Mouse (Mus musculus): ENCODE results near the gene Sun1.

Sun1 gene
- long read RNA-seq, experiment 1, full-length matches to known transcripts: 6 of 22 reads
- long read RNA-seq, experiment 1, partial matches to known transcripts: 6 of 22 reads
- long read RNA-seq, experiment 1, other reads (novel, unspliced or antisense): 10 of 22 reads
- long read RNA-seq, experiment 2, full-length matches to known transcripts: 5 of 23 reads
- long read RNA-seq, experiment 2, partial matches to known transcripts: 7 of 23 reads
- long read RNA-seq, experiment 2, other reads (novel, unspliced or antisense): 11 of 23 reads

DNA sequence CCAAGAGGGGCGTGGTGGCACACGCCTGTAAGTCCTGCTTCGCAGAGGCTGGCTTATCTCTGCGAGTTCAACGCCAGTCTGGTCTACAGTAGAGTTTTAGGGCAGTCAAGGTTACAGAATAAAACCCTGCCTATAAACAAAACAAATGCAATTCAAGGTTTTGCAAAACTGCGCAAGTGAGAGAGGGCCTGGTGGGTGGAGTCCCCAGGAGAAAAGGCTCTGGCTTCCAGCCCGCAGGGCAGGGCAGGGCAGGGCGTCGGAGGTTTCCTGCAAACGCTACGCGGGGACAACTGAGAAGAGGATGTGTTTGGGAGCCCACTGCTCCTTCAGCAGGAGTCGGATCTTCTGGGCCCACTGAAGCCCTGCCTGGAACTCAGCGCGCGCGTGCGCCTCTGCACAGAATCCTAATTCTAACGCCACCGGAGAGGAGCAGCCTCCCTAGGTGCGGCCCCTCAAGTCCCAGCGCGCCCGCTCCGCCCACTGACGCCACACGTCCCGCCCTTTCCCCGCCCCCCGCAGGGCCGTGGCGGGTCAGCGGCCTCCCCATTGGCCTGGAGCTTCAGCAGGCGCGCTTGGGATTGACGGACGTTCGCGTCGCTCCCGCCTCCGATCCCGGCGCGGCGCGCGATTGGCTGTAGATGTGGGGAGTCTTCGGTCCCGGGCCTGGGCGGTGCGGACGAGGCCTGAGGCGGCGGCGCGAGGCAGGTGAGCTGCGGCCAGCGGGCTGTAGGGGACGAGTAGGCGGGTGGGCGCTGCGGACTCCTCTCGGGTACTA lies at the start of gene Sun1:
TSS of gene Sun1 (plus strand) at position 643 of the 775 bp plus-strand sequence.
- intact Hi-C loops (cut with DNase I): no loop called here

DNA sequence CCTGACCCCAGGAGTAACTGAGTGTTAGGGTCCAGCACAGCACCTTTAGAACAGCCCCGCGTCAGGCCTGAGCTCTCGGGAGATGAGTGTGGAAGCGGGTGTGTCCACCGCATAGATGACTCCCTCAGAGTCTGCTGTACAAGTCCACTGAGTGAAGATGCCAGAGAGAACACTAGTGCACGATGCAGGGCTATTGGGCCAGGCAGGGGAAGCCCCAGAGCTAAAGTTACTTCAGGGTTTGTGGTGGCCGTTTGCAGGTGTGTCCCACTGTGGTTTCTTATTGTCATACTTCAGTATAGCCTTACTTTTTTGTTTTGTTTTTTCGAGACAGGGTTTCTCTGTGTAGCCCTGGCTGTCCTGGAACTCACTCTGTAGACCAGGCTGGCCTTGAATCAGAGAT lies 39.5 kb upstream of the Sun1 start:
- intact Hi-C loops (cut with DNase I): no loop called here

DNA sequence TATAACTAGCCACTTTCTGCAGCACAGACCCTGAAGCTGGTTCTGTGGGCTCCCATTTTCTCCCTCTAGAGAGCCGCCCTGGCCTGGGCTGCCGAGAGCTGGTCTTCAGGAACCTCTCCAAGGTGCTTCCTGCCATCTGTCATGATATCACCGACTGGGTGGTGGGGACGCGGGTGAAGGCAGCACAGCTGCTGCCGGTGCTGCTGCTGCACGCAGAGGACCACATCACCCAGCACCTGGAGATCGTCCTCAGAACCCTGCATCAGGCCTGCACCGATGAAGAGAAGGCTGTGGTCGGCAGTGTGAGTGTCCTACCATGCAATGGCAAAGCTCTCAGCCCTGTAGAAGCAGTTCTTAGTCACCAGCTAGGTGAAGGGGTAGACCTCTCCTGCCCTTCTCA lies 38.8 kb upstream of the Sun1 start:
- intact Hi-C loops (cut with DNase I): no loop called here

DNA sequence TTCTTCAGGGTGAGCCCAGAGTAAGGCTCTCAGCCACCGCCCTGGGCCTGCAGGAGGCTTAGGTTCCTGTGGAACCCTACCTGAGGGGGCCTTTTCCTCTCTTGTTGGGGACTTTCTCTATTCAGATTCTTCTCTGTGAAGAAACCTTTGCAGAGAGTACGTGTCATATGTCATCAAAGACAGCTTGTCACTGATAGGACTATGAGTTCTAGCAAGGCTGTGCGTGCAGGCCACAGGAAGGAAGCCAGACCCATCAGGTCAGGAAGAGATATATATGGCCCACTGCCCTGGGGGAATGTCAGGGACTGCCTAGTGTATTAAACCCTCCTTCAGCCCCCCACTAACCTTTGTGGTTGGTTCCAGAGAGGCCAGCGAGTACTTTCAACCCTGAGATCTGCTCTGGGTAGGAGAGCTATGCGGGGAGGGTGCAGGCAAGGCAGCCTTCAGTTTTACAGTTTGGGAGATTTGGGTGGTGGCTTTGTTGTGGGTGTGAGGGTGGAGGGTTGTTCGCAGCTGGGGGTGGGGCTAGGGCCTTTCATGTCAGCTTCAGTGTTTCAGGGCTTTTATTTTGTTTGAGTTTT lies 33.6 kb upstream of the Sun1 start:
- intact Hi-C loops (cut with DNase I): no loop called here

DNA sequence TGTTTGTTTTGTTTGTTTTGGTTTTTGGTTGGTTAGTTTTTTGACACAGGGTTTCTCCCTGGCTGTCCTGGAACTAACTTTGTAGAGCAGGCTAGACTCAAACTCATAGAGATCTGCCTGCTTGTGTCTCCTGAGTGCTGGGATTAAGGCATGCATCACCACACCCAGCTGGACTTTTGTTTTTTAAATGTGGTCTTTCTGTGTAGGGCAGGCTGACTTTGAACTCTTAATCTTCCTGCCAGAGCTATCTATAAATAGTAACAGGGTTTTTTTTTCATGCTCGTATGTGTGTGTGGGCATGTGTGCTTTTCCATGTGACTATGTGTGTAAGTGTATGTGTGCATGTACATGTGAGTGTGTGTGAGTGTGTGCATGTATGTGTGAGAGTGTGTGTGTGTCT lies 32.9 kb upstream of the Sun1 start:
- intact Hi-C loops (cut with DNase I): no loop called here

DNA sequence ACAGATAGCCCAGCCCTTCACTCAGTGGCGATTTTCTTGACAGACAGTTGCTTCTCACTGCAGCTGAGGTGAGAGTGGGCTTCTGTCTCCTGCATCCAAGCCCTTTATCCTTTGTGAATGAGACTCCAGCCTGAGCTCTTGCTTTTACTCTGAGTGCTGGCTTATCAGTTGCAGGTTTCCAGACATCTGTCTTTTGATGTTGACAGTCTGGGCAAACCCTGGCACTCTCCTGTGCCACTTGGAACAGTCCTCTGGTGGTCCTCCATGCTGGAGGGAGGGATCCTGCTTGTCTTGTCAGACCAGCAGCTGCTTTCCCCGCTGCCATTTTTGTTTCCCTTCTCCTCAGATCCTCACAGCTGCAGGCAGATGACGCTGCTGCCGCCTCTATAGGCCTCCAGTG lies 28.5 kb upstream of the Sun1 start:
- intact Hi-C loops (cut with DNase I): no loop called here

DNA sequence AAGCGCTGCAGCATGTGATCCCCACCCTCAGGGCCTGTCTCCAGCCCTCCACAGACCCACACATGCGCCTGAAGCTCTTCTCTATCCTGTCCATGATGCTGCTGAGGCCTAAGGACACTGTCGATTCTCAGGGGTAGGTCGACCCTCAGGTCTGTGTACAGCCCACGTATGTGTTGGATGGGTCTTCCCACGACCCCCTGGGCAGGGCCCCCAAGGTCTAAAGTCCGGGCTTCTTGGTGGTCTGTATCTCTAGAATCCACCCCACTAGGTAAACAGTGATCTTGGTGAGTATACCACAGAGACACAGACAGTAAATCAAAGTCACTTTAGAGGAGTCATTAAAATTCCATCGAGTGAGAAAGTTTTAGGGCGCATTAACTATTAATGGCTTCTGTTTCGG lies 26.3 kb upstream of the Sun1 start:
- intact Hi-C loops (cut with DNase I): no loop called here

DNA sequence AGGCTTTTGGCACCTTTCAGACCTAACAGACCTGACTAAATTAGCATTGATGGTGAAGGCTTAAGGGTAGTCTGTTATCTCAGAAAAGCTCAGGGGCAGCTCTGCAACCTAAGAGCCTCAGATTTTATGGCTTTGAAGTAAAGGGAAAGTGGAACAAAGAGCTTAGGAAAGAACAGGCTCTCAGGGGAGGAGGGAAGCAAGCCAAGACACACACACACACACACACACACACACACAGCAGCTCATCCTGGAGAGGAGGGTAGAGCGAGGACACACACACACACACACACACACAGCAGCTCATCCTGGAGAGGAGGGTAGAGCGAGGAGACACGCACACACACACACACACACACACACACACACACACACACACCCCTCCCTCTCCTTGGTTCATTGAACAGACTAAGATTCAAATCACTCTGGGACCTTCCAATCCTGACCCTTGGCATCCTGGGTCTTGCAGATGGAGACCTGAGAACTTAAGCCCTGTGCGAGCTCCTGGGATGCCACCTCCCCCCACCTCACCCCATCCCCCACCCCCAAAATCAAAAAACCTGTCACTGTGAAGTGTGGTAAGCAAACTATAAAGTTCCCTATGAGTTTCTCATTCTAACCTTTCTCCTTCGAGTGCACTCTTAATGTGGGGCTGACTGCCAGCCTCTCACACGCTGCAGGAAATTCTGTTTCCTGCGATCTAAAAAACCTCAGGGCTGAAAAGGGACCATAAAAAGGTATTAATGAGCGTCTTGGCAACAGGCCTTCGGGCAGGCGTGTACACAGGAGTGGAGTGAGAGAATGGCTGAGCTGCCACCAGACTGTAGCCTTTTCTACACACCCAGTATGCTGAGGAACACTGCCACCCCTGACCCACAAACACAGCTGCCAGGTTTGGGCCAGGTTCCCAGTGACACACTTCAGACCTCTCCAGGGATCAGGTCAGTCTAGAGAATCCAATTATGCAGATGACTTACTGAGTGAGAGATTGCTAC lies 25.6 kb upstream of the Sun1 start:
- intact Hi-C loops (cut with DNase I): no loop called here

DNA sequence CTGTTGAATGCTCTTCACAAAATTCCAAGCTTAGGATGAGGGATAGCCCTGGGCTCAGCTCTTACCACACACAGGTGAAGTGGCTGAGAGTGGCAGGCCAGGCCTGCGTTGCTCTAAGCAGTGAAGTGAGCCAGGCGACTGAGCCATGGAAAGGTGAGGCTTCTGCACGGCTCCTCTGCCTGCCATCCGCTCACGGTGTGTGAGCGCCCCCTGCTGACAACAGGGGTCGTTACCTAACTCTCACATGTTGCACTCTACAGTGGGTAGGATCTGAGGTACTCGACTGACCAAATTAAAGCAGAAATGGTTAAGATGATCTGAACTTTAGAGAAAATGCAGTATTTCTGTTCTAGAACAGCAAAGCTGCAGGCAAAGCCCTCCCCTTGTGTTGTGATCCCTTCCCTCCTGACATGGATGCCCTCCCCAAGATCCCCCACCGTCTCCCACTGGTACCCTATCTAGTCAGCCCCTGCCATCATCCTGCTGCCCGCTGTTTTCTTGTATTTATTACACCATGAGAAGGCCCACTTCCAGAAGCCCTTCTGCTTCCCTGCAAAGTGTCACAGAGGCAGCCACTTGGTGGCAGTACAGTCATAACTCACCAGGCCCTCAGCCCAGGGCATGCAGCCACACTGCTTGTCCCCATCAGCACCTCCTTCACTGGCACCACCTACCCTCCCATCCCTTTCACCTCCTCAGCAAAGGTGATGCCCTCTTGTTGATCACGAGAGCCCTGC lies 21.4 kb upstream of the Sun1 start:
- intact Hi-C loops (cut with DNase I): loop anchor here (2.0 kb wide), 2 partner anchors 104 to 330 kb away; no protein-coding TSS in a partner anchor

DNA sequence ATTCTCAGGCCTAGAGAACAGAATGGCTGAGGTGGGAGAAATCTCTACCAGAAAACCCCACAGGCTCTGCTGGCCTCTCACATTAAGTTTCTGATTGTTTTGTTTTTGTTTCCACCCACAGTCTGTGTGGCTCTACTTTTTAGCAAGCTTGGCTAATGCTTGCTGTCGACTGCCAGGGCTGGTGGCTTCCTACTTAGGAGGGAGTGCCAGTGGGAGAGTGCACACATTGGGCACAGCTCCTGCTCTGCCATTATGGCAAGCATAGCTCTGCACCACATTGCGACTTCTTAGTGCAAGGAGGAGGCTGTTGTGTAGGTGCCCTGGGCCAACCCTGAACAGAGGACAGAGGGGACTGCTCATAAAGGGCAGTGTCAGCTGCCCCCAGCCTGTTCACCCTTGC lies 17.3 kb upstream of the Sun1 start:
- intact Hi-C loops (cut with DNase I): no loop called here

DNA sequence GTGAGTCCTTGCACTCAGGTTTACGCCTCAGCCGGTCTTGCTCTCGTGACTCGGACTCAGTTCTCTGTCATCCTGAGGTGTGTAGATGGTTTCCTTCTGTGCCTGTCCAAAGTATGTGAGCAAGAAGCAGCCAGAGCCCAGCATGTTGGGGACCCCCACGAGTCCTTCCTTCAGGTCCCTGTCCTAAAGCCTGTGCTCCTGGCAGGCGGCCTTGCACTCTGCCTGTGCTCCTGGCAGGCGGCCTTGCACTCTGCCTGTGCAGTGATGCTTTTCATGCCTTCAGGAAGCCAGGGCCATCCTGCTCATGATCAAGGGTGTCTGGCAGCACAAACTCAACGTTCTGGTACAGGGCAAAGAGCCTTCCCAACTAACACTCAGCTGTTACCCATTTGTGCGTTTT lies 16.8 kb upstream of the Sun1 start:
- intact Hi-C loops (cut with DNase I): no loop called here

DNA sequence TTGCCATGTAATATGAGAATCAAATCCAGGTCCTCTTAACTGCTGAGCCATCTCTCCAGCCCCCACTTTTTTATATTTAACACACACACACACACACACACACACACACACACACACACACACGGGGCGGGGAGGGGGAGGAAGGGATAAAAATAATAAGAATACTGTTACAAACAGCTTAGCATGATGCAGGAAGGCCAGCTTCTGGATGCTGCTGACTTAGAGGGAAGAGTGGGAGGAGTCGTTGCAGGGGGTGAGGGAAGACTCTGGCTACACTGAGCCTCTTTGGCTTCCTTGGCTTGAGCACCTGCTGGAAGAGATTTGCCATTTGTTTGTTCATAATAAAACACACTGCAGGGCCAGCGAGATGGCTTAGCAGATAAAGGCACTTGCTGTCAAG lies 15.5 kb upstream of the Sun1 start:
- intact Hi-C loops (cut with DNase I): no loop called here

DNA sequence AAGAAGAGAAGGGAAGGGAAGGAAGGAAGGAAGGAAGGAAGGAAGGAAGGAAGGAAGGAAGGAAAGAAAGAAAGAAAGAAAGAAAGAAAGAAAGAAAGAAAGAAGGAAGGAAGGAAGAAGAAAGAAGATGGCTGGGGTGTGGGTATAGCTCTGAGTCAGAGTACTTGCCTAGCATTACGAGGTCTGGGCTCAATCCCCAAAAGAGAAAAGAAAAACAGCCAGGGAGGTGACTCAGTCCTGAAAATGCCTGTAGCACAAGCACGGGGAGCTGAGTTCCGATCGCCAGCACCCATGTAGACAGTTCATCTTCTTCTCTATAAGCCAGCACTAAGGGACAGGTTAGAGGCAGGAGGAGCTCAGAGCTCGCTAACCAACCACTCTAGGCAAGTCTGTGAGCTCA lies 10.7 kb upstream of the Sun1 start:
- intact Hi-C loops (cut with DNase I): no loop called here

DNA sequence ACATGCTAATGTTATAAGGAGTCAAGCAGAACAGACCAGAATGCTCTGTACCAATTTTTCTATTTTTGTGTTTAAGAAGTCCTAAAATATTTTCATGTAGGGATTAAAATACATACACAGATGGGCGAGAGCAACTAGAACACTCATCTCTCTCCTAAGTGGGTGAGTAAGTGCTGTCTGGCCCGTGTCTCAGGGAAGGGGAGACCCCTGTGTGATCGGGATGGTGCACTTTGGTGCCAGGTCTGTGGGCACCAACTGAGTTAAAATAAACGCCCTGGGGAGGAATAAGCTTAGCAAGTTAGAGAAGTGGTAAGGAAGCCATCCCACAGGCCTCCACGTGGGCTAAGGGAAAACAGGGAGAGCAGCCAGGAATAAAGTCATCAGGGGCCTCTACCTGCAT lies 9.5 kb upstream of the Sun1 start:
- intact Hi-C loops (cut with DNase I): no loop called here

DNA sequence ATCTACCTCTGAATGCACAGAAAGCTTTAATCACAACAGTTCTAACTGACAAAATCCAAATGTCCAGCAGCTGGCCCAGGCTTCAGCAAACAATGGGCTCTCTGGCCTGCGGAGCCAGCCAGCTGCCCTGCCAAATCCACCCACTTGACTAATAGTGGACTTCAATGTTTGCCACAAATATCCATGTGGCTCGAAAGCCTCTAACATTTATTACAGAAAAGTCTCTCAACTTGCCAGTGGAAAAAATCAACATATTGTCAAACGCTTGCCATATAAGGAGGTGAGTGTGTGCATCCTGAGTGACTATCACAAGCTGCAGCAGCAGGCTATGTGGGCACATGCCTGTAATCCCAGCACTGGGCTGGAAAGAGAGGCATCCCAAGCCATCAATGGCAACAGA lies 1.7 kb upstream of the Sun1 start:
- intact Hi-C loops (cut with DNase I): no loop called here

DNA sequence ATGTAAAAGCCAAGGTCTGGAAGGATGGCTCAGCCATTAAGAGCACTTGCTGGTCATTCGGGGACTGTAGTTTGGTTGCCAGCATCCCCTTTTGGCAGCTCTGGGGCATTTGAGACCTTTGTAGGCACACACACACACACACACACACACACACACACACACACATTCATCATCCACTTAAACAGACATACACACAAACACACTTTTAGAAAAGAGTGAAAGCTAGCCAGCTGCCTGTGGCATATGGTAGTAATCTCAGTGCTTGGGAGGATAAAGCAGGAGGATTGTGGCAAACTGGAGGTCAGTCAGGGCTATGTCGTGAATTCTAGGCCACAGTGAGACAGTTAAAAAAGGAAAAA lies 822 bp upstream of the Sun1 start:
- intact Hi-C loops (cut with DNase I): no loop called here

DNA sequence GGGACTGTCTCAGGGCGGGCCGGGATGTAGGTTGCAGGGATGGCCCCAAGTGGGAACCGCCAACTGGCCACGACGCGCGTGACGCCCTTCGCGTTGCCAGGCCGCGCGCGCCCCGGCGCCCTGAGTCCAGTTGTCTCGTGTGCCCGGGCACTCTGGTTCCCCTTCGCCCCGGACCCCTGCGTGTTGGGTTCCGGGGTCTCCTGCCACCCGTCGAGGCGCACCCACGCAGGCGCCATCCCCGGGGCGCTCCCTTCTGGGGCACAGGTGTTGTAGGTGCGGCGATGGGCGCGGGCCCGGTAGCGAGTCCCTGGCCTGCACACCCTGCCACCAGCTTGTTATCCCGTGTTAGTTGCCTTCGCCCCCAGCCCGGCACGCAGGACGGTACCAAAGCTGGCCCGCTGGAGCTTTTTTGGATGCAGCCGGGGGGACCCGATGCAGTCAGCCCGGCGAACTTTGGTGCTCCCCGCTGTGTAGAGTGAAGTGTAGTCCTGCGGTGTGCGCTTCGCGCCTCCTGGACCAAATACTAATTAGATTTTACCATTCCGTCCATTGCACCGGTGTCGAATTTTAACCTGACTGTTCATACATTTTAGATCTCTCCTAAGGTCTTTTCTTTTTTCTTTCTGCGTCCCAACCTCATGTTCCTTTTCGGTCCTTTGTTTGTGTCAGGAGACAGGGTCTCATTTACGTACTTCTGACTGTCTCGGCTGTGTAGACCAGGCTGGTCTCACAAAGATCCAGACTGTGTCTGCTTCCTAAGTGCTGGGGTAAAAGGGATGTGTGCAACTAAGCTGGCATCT lies 533 bp downstream of the Sun1 start:
- intact Hi-C loops (cut with DNase I): no loop called here

DNA sequence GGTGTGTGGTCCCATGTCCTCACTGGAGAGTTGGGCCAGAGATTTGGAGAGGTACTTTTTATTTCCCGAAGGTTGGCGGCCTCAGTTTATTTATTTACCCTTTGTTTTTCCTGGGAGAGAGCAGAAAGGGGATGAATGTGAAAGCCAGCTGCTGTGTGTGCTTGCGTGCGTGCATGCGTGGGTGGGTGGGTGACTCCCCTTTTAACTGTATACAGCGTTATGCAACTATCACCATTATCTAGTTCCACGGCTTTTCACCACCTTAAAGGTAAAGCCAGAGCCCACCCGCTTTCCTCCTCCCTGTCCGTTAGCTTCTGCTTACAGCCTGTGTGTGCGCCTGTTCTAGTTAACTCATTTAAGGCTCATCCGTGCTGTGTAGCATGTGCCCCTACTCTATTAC lies 1.7 kb downstream of the Sun1 start:
- intact Hi-C loops (cut with DNase I): no loop called here

DNA sequence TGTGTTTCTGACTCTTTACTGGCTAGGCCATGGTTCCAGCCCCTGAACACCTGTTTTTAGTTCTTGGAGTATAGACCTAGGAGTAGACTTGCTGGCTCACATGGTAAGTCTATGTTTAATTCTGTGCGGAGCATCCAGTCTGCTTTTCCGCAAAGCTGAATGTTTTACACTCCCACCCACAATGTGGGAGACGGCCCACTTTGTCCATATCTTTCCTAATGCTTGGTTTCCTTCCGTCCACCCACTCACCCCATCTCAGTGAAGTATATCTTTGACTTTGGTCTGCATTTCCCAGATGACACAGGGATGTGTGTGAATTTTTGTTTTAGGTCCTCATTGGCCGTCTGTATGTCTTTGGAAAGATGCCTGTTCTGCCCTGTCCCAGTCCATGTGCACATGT lies 2.9 kb downstream of the Sun1 start:
- intact Hi-C loops (cut with DNase I): no loop called here

DNA sequence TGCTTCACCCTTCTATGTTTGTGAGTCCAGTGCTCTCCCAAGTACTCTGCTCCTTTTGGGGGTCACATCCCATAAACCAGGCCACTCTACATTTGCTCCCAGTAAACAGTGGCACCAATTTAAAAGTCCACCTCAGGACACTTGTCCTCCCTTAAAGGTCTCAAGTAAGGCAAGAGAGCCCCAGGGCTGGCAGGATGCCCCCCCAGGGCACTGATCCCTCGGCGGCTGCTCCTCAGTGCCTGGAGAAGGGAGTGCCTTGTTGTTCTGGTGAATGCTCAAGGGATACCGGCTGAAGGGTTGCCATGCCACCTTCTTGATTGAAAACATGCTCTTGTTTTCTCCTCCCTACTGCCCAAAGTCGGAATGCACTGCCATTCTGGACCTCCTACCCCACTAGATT lies 5.6 kb downstream of the Sun1 start:
- intact Hi-C loops (cut with DNase I): no loop called here
